Mouse (Mus musculus): Measurements from ENCODE around the gene Has3. TPM values are rescaled to one million over a fixed set of nuclear protein-coding genes. Genes with fewer than 3 reads are reported as not detected.
A peak's percentile ranks its signal among the peaks of the same experiment; 100 is the strongest.
"Not testable (repeated sequence)": the region's sequence is repeated elsewhere in the genome, so short reads cannot be mapped to it uniquely, and the experiment has no call there.

Gene Has3
- polyA plus RNA-seq, 1 experiment from 2014 or later: 0.76 TPM

GRCm38 (mm10) chr8:106862845-106863244 is 7.2 kb upstream of the Has3 start:
- no peaks in the 10 kb centered on the region for H3K9me3 ChIP-seq
- H3K4me3 ChIP-seq: no peak overlapping the region
- H3K9ac ChIP-seq: no peak overlapping the region
- no peak overlapping the region for H3K27ac ChIP-seq
- ATAC-seq (ENCODE audit: insufficient number of reproducible peaks, low FRiP score, low TSS enrichment, low read depth): no peak
- no peak overlapping the region for H3K4me2 ChIP-seq
- H3K27me3 ChIP-seq: peaks cover 7% of the 10 kb centered on the region; the same call in 1 of the 2 replicates
- H3K4me1 ChIP-seq: peaks cover 8% of the 10 kb centered on the region
- WGBS: 74% methylated on average over 10 of the region's 10 CpGs
- no peaks in the 10 kb centered on the region for H3K36me3 ChIP-seq

GRCm38 (mm10) chr8:106865354-106865753 is 4.7 kb upstream of the Has3 start:
- Histone ChIP-seq H3K27me3 (peaks cover 22% of the 10 kb centered on the region), H3K4me2 (no peak overlapping the region), H3K9me3 (no peaks in the 10 kb centered on the region), H3K9ac (no peak overlapping the region), H3K4me1 (peaks cover 14% of the 10 kb centered on the region), H3K36me3 (no peaks in the 10 kb centered on the region), H3K4me3 (no peak overlapping the region), H3K27ac (no peak overlapping the region)
- no peak for ATAC-seq (ENCODE audit: insufficient number of reproducible peaks, low FRiP score, low TSS enrichment, low read depth)
- WGBS: 70% methylated on average over 9 of the region's 9 CpGs

- Histone ChIP-seq H3K9ac (peak overlapping the region; percentile 47), H3K4me3 (peak overlapping the region; percentile 55), H3K36me3 (peaks cover 13% of the 10 kb centered on the region), H3K4me1 (peaks cover 34% of the 10 kb centered on the region), H3K4me2 (peak overlapping the region; percentile 100), H3K27me3 (peaks cover 64% of the 10 kb centered on the region), H3K9me3 (no peaks in the 10 kb centered on the region), H3K27ac (no peak overlapping the region)
- no peak for ATAC-seq (ENCODE audit: insufficient number of reproducible peaks, low FRiP score, low TSS enrichment, low read depth)
- WGBS: under 1% methylated on average over 63 of the region's 63 CpGs
Measured at GRCm38 (mm10) chr8:106870537-106871327, 690 bp downstream of the Has3 start.

GRCm38 (mm10) chr8:106871328-106871926 is 1.4 kb downstream of the Has3 start:
- Histone ChIP-seq H3K27ac (no peak overlapping the region), H3K4me3 (peak overlapping the region; percentile 55), H3K4me2 (peak overlapping the region; percentile 100), H3K36me3 (peaks cover 15% of the 10 kb centered on the region), H3K4me1 (peaks cover 34% of the 10 kb centered on the region), H3K27me3 (peaks cover 61% of the 10 kb centered on the region), H3K9ac (peak overlapping the region; percentile 47; the same call in 1 of the 2 replicates), H3K9me3 (no peaks in the 10 kb centered on the region)
- 2% methylated on average over 15 of the region's 15 CpGs for WGBS
- no peak for ATAC-seq (ENCODE audit: insufficient number of reproducible peaks, low FRiP score, low TSS enrichment, low read depth)

GRCm38 (mm10) chr8:106871931-106872371 is 1.9 kb downstream of the Has3 start:
- ATAC-seq (ENCODE audit: insufficient number of reproducible peaks, low FRiP score, low TSS enrichment, low read depth): 0 out of 2 replicates have a peak, but pooled peaks have one; percentile 22
- H3K27ac ChIP-seq: no peak overlapping the region
- H3K4me3 ChIP-seq: peak overlapping the region; percentile 55
- H3K27me3 ChIP-seq: peaks cover 58% of the 10 kb centered on the region
- H3K9me3 ChIP-seq: no peaks in the 10 kb centered on the region
- peaks cover 20% of the 10 kb centered on the region for H3K36me3 ChIP-seq
- H3K4me1 ChIP-seq: peaks cover 34% of the 10 kb centered on the region
- under 1% methylated on average over 22 of the region's 22 CpGs for WGBS
- 0 out of 2 replicates have a peak overlapping the region, but pooled peaks have one; percentile 17 for H3K9ac ChIP-seq
- H3K4me2 ChIP-seq: peak overlapping the region; percentile 100

DNA sequence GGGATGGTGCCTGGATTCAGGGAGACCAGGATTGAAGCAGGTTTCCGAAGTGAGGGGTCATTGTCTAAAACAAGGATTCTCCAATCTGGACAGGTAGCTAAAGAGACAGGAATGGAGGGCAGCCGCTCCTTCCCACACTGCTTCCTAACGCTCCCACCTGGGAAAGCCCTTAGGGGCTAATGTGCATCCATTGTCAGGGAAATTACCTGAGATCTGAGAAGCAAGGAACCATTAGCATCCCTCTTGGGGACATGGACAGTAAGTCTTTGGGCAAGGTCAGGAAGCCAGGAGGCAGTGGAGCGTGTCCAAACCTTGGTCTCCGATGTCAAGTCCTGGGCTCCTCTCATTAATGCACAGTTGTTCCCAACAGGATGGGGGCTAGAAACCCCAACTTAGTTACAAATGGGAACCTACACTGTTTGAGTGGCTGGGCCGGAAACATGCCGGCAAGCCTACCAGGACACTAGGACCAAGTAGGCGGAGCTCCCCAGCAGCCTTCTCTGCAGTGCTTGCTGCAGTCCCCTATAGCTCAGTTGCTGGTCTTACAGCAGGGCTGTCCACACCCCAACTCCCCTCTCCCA is 2.5 kb downstream of the Has3 start:
- Histone ChIP-seq H3K9me3 (no peaks in the 10 kb centered on the region), H3K4me2 (peak overlapping the region; percentile 100), H3K4me1 (peaks cover 34% of the 10 kb centered on the region), H3K27me3 (peaks cover 57% of the 10 kb centered on the region), H3K36me3 (peaks cover 24% of the 10 kb centered on the region), H3K27ac (no peak overlapping the region), H3K4me3 (peak overlapping the region; percentile 55), H3K9ac (0 out of 2 replicates have a peak overlapping the region, but pooled peaks have one; percentile 17)
- WGBS: 13% methylated on average over 8 of the region's 8 CpGs
- no peak for ATAC-seq (ENCODE audit: insufficient number of reproducible peaks, low FRiP score, low TSS enrichment, low read depth)

- H3K4me1 ChIP-seq: no peaks in the 10 kb centered on the region
- no peaks in the 10 kb centered on the region for H3K9me3 ChIP-seq
- H3K4me3 ChIP-seq: no peak overlapping the region
- no peak for ATAC-seq (ENCODE audit: insufficient number of reproducible peaks, low FRiP score, low TSS enrichment, low read depth)
- no peak overlapping the region for H3K4me2 ChIP-seq
- no peaks in the 10 kb centered on the region for H3K27me3 ChIP-seq
- H3K9ac ChIP-seq: no peak overlapping the region
- WGBS: 86% methylated on average over 8 of the region's 8 CpGs
- H3K27ac ChIP-seq: no peak overlapping the region
- peaks cover 76% of the 10 kb centered on the region for H3K36me3 ChIP-seq
Measured at GRCm38 (mm10) chr8:106880121-106880707, 10.2 kb downstream of the Has3 start.

DNA sequence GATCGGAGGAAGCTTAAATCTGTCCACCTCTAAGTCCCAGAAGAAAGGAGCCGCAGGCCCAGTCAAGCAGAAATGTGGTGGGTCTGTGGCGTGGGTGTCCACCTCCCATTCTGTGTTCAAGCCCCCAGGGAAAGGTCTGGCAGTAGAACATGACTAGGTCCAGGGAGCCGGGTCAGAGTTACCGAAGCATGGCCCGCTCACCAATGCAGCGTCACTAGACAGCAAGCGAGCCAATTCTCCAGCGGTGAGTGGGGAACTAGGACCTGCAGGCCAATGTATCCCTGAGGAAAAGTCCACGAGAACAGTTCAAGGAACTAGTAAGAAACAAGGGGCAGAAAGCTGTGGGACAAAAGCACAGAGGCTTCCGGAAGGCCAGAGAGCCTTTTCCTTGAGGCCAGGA is 14.1 kb downstream of the Has3 start:
- H3K27me3 ChIP-seq; H3K4me3 ChIP-seq; H3K4me2 ChIP-seq; H3K4me1 ChIP-seq; H3K9ac ChIP-seq; H3K27ac ChIP-seq; ATAC-seq (ENCODE audit: insufficient number of reproducible peaks, low FRiP score, low TSS enrichment, low read depth); H3K9me3 ChIP-seq: not testable (repeated sequence)
- H3K36me3 ChIP-seq: peaks cover 70% of the 10 kb centered on the region
- 95% methylated on average over 11 of the region's 11 CpGs for WGBS

DNA sequence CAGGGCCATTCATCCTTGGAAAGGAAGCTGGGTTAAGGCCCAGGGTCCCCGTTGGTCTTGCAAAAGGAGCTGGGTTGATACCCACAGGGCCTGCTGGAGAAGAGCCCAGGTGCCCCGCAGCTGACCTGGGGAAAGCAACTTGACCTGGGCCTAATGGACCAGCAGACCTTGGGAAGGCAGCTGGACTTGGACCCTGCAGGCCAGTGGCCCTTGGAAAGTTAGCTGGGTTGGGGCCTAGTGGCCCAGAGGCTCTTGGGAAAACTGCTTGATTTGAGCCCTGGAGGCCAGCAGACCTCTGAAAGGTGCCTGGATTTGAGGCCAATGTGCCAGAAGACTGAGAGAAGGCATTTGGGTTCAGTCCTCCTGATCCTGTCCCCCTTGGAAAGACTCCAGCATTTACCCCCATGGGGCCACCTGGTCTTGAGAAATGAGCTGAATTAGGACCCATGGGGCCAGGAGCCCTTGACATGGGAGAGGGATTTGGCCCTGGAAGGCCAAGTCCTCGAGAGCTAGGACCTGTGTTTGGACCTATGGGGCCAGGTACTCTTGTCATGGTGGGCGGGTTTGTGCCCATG is 14.9 kb downstream of the Has3 start:
- not testable (repeated sequence) for H3K4me3 ChIP-seq; H3K27me3 ChIP-seq; H3K9me3 ChIP-seq; H3K9ac ChIP-seq; H3K4me1 ChIP-seq; H3K27ac ChIP-seq; H3K4me2 ChIP-seq; ATAC-seq (ENCODE audit: insufficient number of reproducible peaks, low FRiP score, low TSS enrichment, low read depth)
- H3K36me3 ChIP-seq: peaks cover 62% of the 10 kb centered on the region
- WGBS: 94% methylated on average over 4 of the region's 4 CpGs

- WGBS: 46% methylated on average over 5 of the region's 5 CpGs
- Histone ChIP-seq H3K27me3 (no peaks in the 10 kb centered on the region), H3K4me1 (peaks cover 7% of the 10 kb centered on the region), H3K9ac (no peak overlapping the region), H3K4me2 (no peak overlapping the region), H3K27ac (no peak overlapping the region), H3K36me3 (peaks cover 41% of the 10 kb centered on the region), H3K9me3 (no peaks in the 10 kb centered on the region), H3K4me3 (no peak overlapping the region)
- ATAC-seq (ENCODE audit: insufficient number of reproducible peaks, low FRiP score, low TSS enrichment, low read depth): no peak
Measured at GRCm38 (mm10) chr8:106887336-106888189, 17.5 kb downstream of the Has3 start.

GRCm38 (mm10) chr8:106888803-106889202 is 18.8 kb downstream of the Has3 start:
- peaks cover 30% of the 10 kb centered on the region for H3K36me3 ChIP-seq
- no peak overlapping the region for H3K4me2 ChIP-seq
- no peaks in the 10 kb centered on the region for H3K27me3 ChIP-seq
- 80% methylated on average over 3 of the region's 3 CpGs for WGBS
- no peaks in the 10 kb centered on the region for H3K9me3 ChIP-seq
- H3K27ac ChIP-seq: no peak overlapping the region
- no peak overlapping the region for H3K9ac ChIP-seq
- H3K4me1 ChIP-seq: peaks cover 7% of the 10 kb centered on the region
- ATAC-seq (ENCODE audit: insufficient number of reproducible peaks, low FRiP score, low TSS enrichment, low read depth): no peak
- H3K4me3 ChIP-seq: no peak overlapping the region
